In genomic region chr2:23155777-23156607, GRCm38 (mm10) we compare ENCODE assay signal across 8 mouse cellular contexts. TPM values are rescaled to one million over a fixed set of nuclear protein-coding genes. Genes with fewer than 3 reads are reported as not detected.
DNase-seq lines count a peak whose midpoint lies in the region; ATAC-seq and TF ChIP-seq lines count a peak whose summit lies in the region.

Gene Mastl (minus strand): TSS chr2:23156024.
Gene Yme1l1 (plus strand): TSS chr2:23156369.

- peaks cover 42% of the 10 kb centered on the region for H3K79me2 ChIP-seq in MEL (ENCODE audit: control insufficient read depth, insufficient read depth, low read length, poor library complexity)

- peak within 1 kb of the TSS; percentile 80 for H3K4me2 ChIP-seq in forebrain, postnatal 0 days (ENCODE audit: low read depth)
- peak within 1 kb of the TSS; percentile 64 for H3K4me2 ChIP-seq in lung, embryonic 15.5 days

- peak within 1 kb of the TSS; percentile 99 for H3K27ac ChIP-seq in MEL (ENCODE audit: control insufficient read depth, low read depth, low read length)
- H3K27ac ChIP-seq in cerebellum, adult 2 months (ENCODE audit: insufficient read depth, low read length), result peak within 1 kb of the TSS; percentile 94
- H3K27ac ChIP-seq in forebrain, postnatal 0 days (ENCODE audit: low read depth, low read length), result peak within 1 kb of the TSS; percentile 98
- peak within 1 kb of the TSS; percentile 99 for H3K27ac ChIP-seq in lung, embryonic 15.5 days

- TF ChIP-seq CTCF in MEL (IDR thresholded peaks at IDR 0.05 in 2 of 3, conservative IDR thresholded peaks at IDR 0.05 in 1 of 3; ENCODE audit: control insufficient read depth in 1 of 3, insufficient read depth in 1 of 3, low read depth in 2 of 3, low read length in 3 of 3, poor library complexity in 1 of 3, severe bottlenecking in 1 of 3), result no peak
- TF ChIP-seq CTCF in cerebellum, adult 2 months (IDR thresholded peaks at IDR 0.05; ENCODE audit: borderline replicate concordance, insufficient read depth, low read depth, low read length), result no peak; the same call in 1 of the 2 replicates
- peak; percentile 65 for TF ChIP-seq CTCF in forebrain, postnatal 0 days (IDR thresholded peaks at IDR 0.05; ENCODE audit: low read depth)

- peak; percentile 98 for ATAC-seq in forebrain, postnatal 0 days
- ATAC-seq in lung, embryonic 15.5 days (ENCODE audit: borderline replicate concordance, extremely low read depth, low FRiP score, low TSS enrichment), result peak; percentile 100

- no peaks in the 10 kb centered on the region for H3K27me3 ChIP-seq in MEL (ENCODE audit: control insufficient read depth in 1 of 2, insufficient read depth in 2 of 2, low read length in 2 of 2)
- no peaks in the 10 kb centered on the region for H3K27me3 ChIP-seq in cerebellum, adult 2 months (ENCODE audit: control insufficient read depth, insufficient read depth, low read length)
- H3K27me3 ChIP-seq in forebrain, postnatal 0 days (ENCODE audit: insufficient read depth, low read length), result no peaks in the 10 kb centered on the region
- no peaks in the 10 kb centered on the region for H3K27me3 ChIP-seq in lung, embryonic 15.5 days

- H3K9ac ChIP-seq in MEL (ENCODE audit: control insufficient read depth, low read depth, low read length, poor library complexity, severe bottlenecking), result peak within 1 kb of the TSS; percentile 90
- H3K9ac ChIP-seq in forebrain, postnatal 0 days, result peak within 1 kb of the TSS; percentile 90
- peak within 1 kb of the TSS; percentile 85 for H3K9ac ChIP-seq in lung, embryonic 15.5 days

- peaks cover 12 to 14% of the 10 kb centered on the region in 2 experiments for H3K4me1 ChIP-seq in MEL (ENCODE audit: control insufficient read depth in 1 of 2, insufficient read depth in 2 of 2, low read length in 2 of 2)
- peaks cover 2% of the 10 kb centered on the region; the same call in 1 of the 2 replicates for H3K4me1 ChIP-seq in cerebellum, adult 2 months (ENCODE audit: control insufficient read depth, insufficient read depth, low read length)
- peaks cover 25% of the 10 kb centered on the region for H3K4me1 ChIP-seq in forebrain, postnatal 0 days (ENCODE audit: insufficient read depth)
- peaks cover 26% of the 10 kb centered on the region for H3K4me1 ChIP-seq in lung, embryonic 15.5 days

- no peak; a peak in 1 of 4 replicates for TF ChIP-seq EP300 in MEL (IDR thresholded peaks at IDR 0.05; ENCODE audit: low read depth in 1 of 2, low read length in 2 of 2)

- H3K36me3 ChIP-seq in MEL (ENCODE audit: control insufficient read depth in 1 of 2, insufficient read depth in 2 of 2, low read length in 2 of 2), result peaks cover 3 to 31% of the 10 kb centered on the region in 2 experiments
- H3K36me3 ChIP-seq in forebrain, postnatal 0 days (ENCODE audit: insufficient read depth), result peaks cover 4% of the 10 kb centered on the region; the same call in 1 of the 2 replicates
- H3K36me3 ChIP-seq in lung, embryonic 15.5 days, result peaks cover 1% of the 10 kb centered on the region; the same call in 1 of the 2 replicates

- DNase-seq in MEL (ENCODE audit: low read depth, low spot score), result peak; percentile 99
- DNase-seq in cerebellum, adult 2 months, result peak; percentile 95 to 97
- DNase-seq in forebrain, postnatal 0 days, result peak; percentile 99
- DNase-seq in heart, postnatal 4 days, result peak; percentile 98
- DNase-seq in layer of hippocampus, adult 8-10 months (ENCODE audit: low spot score in 2 of 2), result peak; percentile 97
- DNase-seq in ovary, adult 18-20 months (ENCODE audit: low spot score), result peak; percentile 97
- DNase-seq in thymus, postnatal 0 days (ENCODE audit: low spot score), result peak; percentile 99

- WGBS in cerebellum, adult 2 months, result under 1% methylated on average over 61 of the region's 61 CpGs
- 1% methylated on average over 61 of the region's 61 CpGs for whole genome bisulfite sequencing in forebrain, postnatal 0 days
- under 1% methylated on average over 61 of the region's 61 CpGs for WGBS in lung, embryonic 15.5 days

- H3K9me3 ChIP-seq in MEL (replicated peaks; ENCODE audit: insufficient read depth, low read length), result no peaks in the 10 kb centered on the region
- no peaks in the 10 kb centered on the region for H3K9me3 ChIP-seq in forebrain, postnatal 0 days (ENCODE audit: low read length)
- H3K9me3 ChIP-seq in lung, embryonic 15.5 days, result no peaks in the 10 kb centered on the region

- TF ChIP-seq POLR2A in MEL (IDR thresholded peaks at IDR 0.05; ENCODE audit: control insufficient read depth in 1 of 2, insufficient read depth in 1 of 2, low read depth in 1 of 2, low read length in 2 of 2, poor library complexity in 1 of 2), result peak; percentile 78 to 96
- peak; percentile 74; the same call in 1 of the 2 replicates for TF ChIP-seq POLR2A in cerebellum, adult 2 months (IDR thresholded peaks at IDR 0.05; ENCODE audit: borderline replicate concordance, insufficient read depth, low read length)

- H3K4me3 ChIP-seq in MEL (ENCODE audit: control insufficient read depth in 1 of 2, insufficient read depth in 1 of 2, low read depth in 2 of 2, low read length in 2 of 2), result peak within 1 kb of the TSS; percentile 84 to 98
- peak within 1 kb of the TSS; percentile 94 for H3K4me3 ChIP-seq in cerebellum, adult 2 months (replicated peaks; ENCODE audit: insufficient read depth, low read depth, low read length)
- H3K4me3 ChIP-seq in forebrain, postnatal 0 days (ENCODE audit: low read depth, low read length), result peak within 1 kb of the TSS; percentile 96
- H3K4me3 ChIP-seq in lung, embryonic 15.5 days, result peak within 1 kb of the TSS; percentile 90

- no peak for TF ChIP-seq RAD21 in MEL (IDR thresholded peaks at IDR 0.05; ENCODE audit: low read depth, low read length)

TF ChIP-seq in MEL, 35 proteins besides CTCF, POLR2A, EP300 and RAD21:
- TF ChIP-seq MAZ (IDR thresholded peaks at IDR 0.05; ENCODE audit: low read depth, low read length) (peak; percentile 89), CHD2 (IDR thresholded peaks at IDR 0.05; ENCODE audit: low read length) (peak; percentile 40; the same call in 1 of the 2 replicates), POLR2AphosphoS2 (IDR thresholded peaks at IDR 0.05; ENCODE audit: low read length) (peak; percentile 63), SIN3A (IDR thresholded peaks at IDR 0.05; ENCODE audit: low read length) (peak; percentile 87), RCOR1 (IDR thresholded peaks at IDR 0.05; ENCODE audit: low read depth, low read length) (no peak), KAT2A (conservative IDR thresholded peaks at IDR 0.05; ENCODE audit: low read depth, low read length) (peak; percentile 82), NRF1 (IDR thresholded peaks at IDR 0.05; ENCODE audit: insufficient read depth, low read depth, low read length, poor library complexity, severe bottlenecking) (peak; percentile 87), ELF1 (IDR thresholded peaks at IDR 0.05; ENCODE audit: low read depth, low read length) (peak; percentile 80), BHLHE40 (IDR thresholded peaks at IDR 0.05; ENCODE audit: borderline replicate concordance, low read depth, low read length) (no peak), TBP (IDR thresholded peaks at IDR 0.05; ENCODE audit: low read depth, low read length) (peak; percentile 91), E2F4 (IDR thresholded peaks at IDR 0.05; ENCODE audit: borderline replicate concordance, low read depth, low read length) (peak; percentile 88; the same call in 1 of the 2 replicates), ZMIZ1 (IDR thresholded peaks at IDR 0.05; ENCODE audit: low read depth, low read length) (peak; percentile 87), UBTF (IDR thresholded peaks at IDR 0.05; ENCODE audit: borderline replicate concordance, insufficient read depth, low read depth, low read length) (no peak), TCF12 (IDR thresholded peaks at IDR 0.05; ENCODE audit: low read depth, low read length) (peak; percentile 57), ETS1 (IDR thresholded peaks at IDR 0.05; ENCODE audit: low read depth, low read length) (peak; percentile 54), USF1 (IDR thresholded peaks at IDR 0.05; ENCODE audit: low read depth, low read length) (no peak), NELFE (IDR thresholded peaks at IDR 0.05; ENCODE audit: low read depth, low read length) (peak; percentile 85), HCFC1 (IDR thresholded peaks at IDR 0.05; ENCODE audit: low read depth, low read length) (peak; percentile 92), MAX (IDR thresholded peaks at IDR 0.05; ENCODE audit: low read length) (peak; percentile 52), MXI1 (IDR thresholded peaks at IDR 0.05; ENCODE audit: low read depth, low read length) (peak; percentile 76)
TF ChIP-seq in MEL: peak in this region for 16.

RNA-seq across cellular contexts. Expression of gene Mastl, which starts in this region (rescaled TPM):
- 8.2 and 9.5 TPM in 2 replicates for total RNA-seq in MEL (2012; rRNA removed)
- polyA plus RNA-seq in MEL (2012; ENCODE audit: insufficient read depth in 1 of 2, insufficient read length in 2 of 2, low read depth in 1 of 2, low replicate concordance in 2 of 2, missing spikeins in 1 of 2), result 1 to 10 TPM in 1 of 2 experiments, not detected in 1; 8.0 TPM
- 0.43 and 0.46 TPM in 2 replicates for polyA plus RNA-seq in cerebellum, adult 2 months (2012; rRNA removed)
- total RNA-seq in forebrain, postnatal 0 days (2014; rRNA removed), result 2.7 and 4.6 TPM in 2 replicates
- 1.5 and 1.8 TPM in 2 replicates for polyA plus RNA-seq in forebrain, postnatal 0 days (2015; fragmentation: Nextera tagmentation; extraction: Ambion mirVana)
- 10 to 100 TPM; 12.2 to 13.2 TPM for total RNA-seq in heart, postnatal 4 days (2021)
- 1 to 10 TPM in 1 of 4 experiments, under 1 TPM in 3; 0.51 to 1.3 (median 0.74) TPM for total RNA-seq in layer of hippocampus, adult 8-10 months (2022)
- polyA plus RNA-seq in lung, embryonic 15.5 days (2015; fragmentation: Nextera tagmentation; extraction: Ambion mirVana), result 13.1 and 15.2 TPM in 2 replicates
- 8.3 and 9.1 TPM in 2 replicates for polyA plus RNA-seq in thymus, postnatal 0 days (2015; fragmentation: Nextera tagmentation; extraction: Ambion mirVana)

RNA-seq across cellular contexts. Expression of gene Yme1l1, which starts in this region (rescaled TPM):
- 68.2 and 70.6 TPM in 2 replicates for total RNA-seq in MEL (2012; rRNA removed)
- polyA plus RNA-seq in MEL (2012; ENCODE audit: insufficient read depth in 1 of 2, insufficient read length in 2 of 2, low read depth in 1 of 2, low replicate concordance in 2 of 2, missing spikeins in 1 of 2), result 100 to 1,000 TPM in 1 of 2 experiments, 10 to 100 TPM in 1; 72.9 to 103 TPM
- 30.5 and 31.2 TPM in 2 replicates for polyA plus RNA-seq in cerebellum, adult 2 months (2012; rRNA removed)
- 92.6 and 99.2 TPM in 2 replicates for total RNA-seq in forebrain, postnatal 0 days (2014; rRNA removed)
- 45.5 and 49.4 TPM in 2 replicates for polyA plus RNA-seq in forebrain, postnatal 0 days (2015; fragmentation: Nextera tagmentation; extraction: Ambion mirVana)
- 10 to 100 TPM; 73.8 to 74.7 TPM for total RNA-seq in heart, postnatal 4 days (2021)
- 100 to 1,000 TPM in 1 of 4 experiments, 10 to 100 TPM in 3; 81.0 to 100 (median 92.3) TPM for total RNA-seq in layer of hippocampus, adult 8-10 months (2022)
- 71.6 and 73.1 TPM in 2 replicates for polyA plus RNA-seq in lung, embryonic 15.5 days (2015; fragmentation: Nextera tagmentation; extraction: Ambion mirVana)
- polyA plus RNA-seq in thymus, postnatal 0 days (2015; fragmentation: Nextera tagmentation; extraction: Ambion mirVana), result 70.2 and 70.9 TPM in 2 replicates

Comparison
In these comparisons a context has a peak if more than half of its experiments do, and no peak if none do; other contexts are left out.
1. Peak in every context shown above with its lines: DNase-seq, ATAC-seq, H3K4me3 ChIP-seq and H3K27ac ChIP-seq.